10 mouse cellular contexts compared by ENCODE assay signal in the genomic region with DNA sequence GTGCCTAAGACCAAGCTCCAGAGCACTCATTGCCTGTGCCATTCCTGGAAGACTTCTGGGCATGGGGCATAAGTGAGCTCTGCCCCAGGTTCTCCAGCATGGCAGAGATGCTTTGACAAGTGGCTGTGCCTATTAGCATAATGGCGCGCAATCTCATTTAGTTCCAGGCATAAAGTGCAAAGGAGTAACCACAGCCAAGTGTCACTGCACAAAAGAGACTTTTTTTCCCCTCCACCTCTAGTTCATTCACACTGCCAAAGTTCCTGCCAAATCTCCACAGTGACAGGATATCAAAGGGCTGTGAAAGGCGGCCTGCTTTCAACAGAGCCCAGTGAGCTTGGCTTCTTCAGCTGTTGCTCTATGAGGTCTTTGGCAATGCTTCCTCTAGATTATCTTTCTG.
DNase-seq lines count a peak whose midpoint lies in the region; ATAC-seq lines count a peak whose summit lies in the region.
"Had no signal": no experiment of that assay in that cellular context is flagged by ENCODE, and none has a peak within 500 bp of the region (broad histone marks: within the 10 kb centered on the region; RNA-seq: fewer than 3 reads in every experiment).

No protein-coding gene starts in this region.

- DNase-seq in layer of hippocampus, adult 18-20 months (ENCODE audit: low spot score in 2 of 2): peak; percentile 8 to 34
- no peak for DNase-seq in layer of hippocampus, adult 9-10 months (ENCODE audit: low spot score)
- DNase-seq in cerebellum, adult 8-10 months: peak; percentile 68
- DNase-seq in hindbrain, embryonic 10.5 days (ENCODE audit: low spot score): peak; percentile 31
- peak; percentile 74 for DNase-seq in midbrain, embryonic 14.5 days
- no peak for DNase-seq in kidney, adult 8-10 months
- no peak for DNase-seq in urinary bladder, adult 18-20 months (ENCODE audit: low spot score in 2 of 2)
- DNase-seq in retina, postnatal 1 day: no peak
- DNase-seq: gastrocnemius, adult 2 months had no signal

- peak overlapping the region; percentile 35; the same call in 1 of the 2 replicates for H3K27ac ChIP-seq in hindbrain, embryonic 10.5 days
- H3K27ac ChIP-seq in midbrain, embryonic 14.5 days (replicated peaks; ENCODE audit: low read depth, low read length): no peak overlapping the region
- H3K27ac ChIP-seq: gastrocnemius, adult 2 months; lung, embryonic 15.5 days had no signal

- WGBS in hindbrain, embryonic 10.5 days: 30% methylated on average over 3 of the region's 3 CpGs
- WGBS in midbrain, embryonic 14.5 days: 6% methylated on average over 3 of the region's 3 CpGs

- peaks cover 19% of the 10 kb centered on the region for H3K4me1 ChIP-seq in hindbrain, embryonic 10.5 days (replicated peaks)
- no peaks in the 10 kb centered on the region for H3K4me1 ChIP-seq in midbrain, embryonic 14.5 days (ENCODE audit: control insufficient read depth, insufficient read depth, low read length)
- H3K4me1 ChIP-seq: lung, embryonic 15.5 days had no signal

- H3K36me3 ChIP-seq in hindbrain, embryonic 10.5 days: no peaks in the 10 kb centered on the region
- no peaks in the 10 kb centered on the region for H3K36me3 ChIP-seq in midbrain, embryonic 14.5 days (ENCODE audit: control insufficient read depth, insufficient read depth, low read length)
- H3K36me3 ChIP-seq: lung, embryonic 15.5 days had no signal

- peak; percentile 73 for ATAC-seq in midbrain, embryonic 14.5 days (ENCODE audit: low FRiP score, low TSS enrichment)

- H3K27me3 ChIP-seq in hindbrain, embryonic 10.5 days (ENCODE audit: insufficient read depth, poor library complexity, severe bottlenecking): no peaks in the 10 kb centered on the region
- H3K27me3 ChIP-seq in midbrain, embryonic 14.5 days (ENCODE audit: control insufficient read depth, insufficient read depth, low read length): no peaks in the 10 kb centered on the region
- H3K27me3 ChIP-seq: lung, embryonic 15.5 days had no signal

- H3K4me2 ChIP-seq in midbrain, embryonic 14.5 days (ENCODE audit: low read length): no peak overlapping the region
- H3K4me2 ChIP-seq: lung, embryonic 15.5 days had no signal

- H3K9ac ChIP-seq in midbrain, embryonic 14.5 days (replicated peaks; ENCODE audit: low read length): no peak overlapping the region
- H3K9ac ChIP-seq: lung, embryonic 15.5 days had no signal

- no peaks in the 10 kb centered on the region for H3K9me3 ChIP-seq in hindbrain, embryonic 10.5 days
- no peaks in the 10 kb centered on the region for H3K9me3 ChIP-seq in midbrain, embryonic 14.5 days (ENCODE audit: control insufficient read depth, low read length)
- H3K9me3 ChIP-seq: lung, embryonic 15.5 days had no signal

- no peak overlapping the region for H3K4me3 ChIP-seq in hindbrain, embryonic 10.5 days
- no peak overlapping the region for H3K4me3 ChIP-seq in midbrain, embryonic 14.5 days (replicated peaks; ENCODE audit: low read depth, low read length)
- H3K4me3 ChIP-seq: gastrocnemius, adult 2 months; lung, embryonic 15.5 days had no signal

Comparison
In these comparisons a context has a peak if more than half of its experiments do, and no peak if none do; other contexts are left out.
1. DNase-seq: peak in layer of hippocampus, adult 18-20 months (2 of 2), cerebellum, adult 8-10 months (single experiment), hindbrain, embryonic 10.5 days (single experiment) and midbrain, embryonic 14.5 days (single experiment); none in layer of hippocampus, adult 9-10 months (single experiment), kidney, adult 8-10 months (0 of 2), urinary bladder, adult 18-20 months (0 of 2) and retina, postnatal 1 day (single experiment).